Mouse (Mus musculus): ENCODE results near the gene Tstd2. TPM values are rescaled to one million over a fixed set of nuclear protein-coding genes. Genes with fewer than 3 reads are reported as not detected.
A peak's percentile ranks its signal among the peaks of the same experiment; 100 is the strongest.

Gene Tstd2
- polyA plus RNA-seq, 1 experiment from 2014 or later = 8.3 TPM

GRCm38 (mm10) chr4:46129311-46130004, 9.0 kb downstream of the Tstd2 start:
- DNase-seq (no peak), ATAC-seq (no peak)
- TF ChIP-seq CTCF (IDR thresholded peaks at IDR 0.05; ENCODE audit: low read depth) (no peak), EP300 (IDR thresholded peaks at IDR 0.05; ENCODE audit: low read depth) (no peak)
- Histone ChIP-seq H3K36me3 (replicated peaks; ENCODE audit: insufficient read depth, low read length) (peaks cover 56% of the 10 kb centered on the region), H3K27me3 (ENCODE audit: insufficient read depth, low read length) (no peaks in the 10 kb centered on the region), H3K4me1 (ENCODE audit: insufficient read depth) (no peaks in the 10 kb centered on the region), H3K4me3 (ENCODE audit: low read depth, low read length) (no peak overlapping the region), H3K4me2 (ENCODE audit: low read depth, low read length) (no peak overlapping the region), H3K9ac (replicated peaks) (no peak overlapping the region), H3K9me3 (ENCODE audit: low read length) (no peaks in the 10 kb centered on the region), H3K27ac (ENCODE audit: low read depth) (no peak overlapping the region)
- WGBS (ENCODE audit: insufficient replicate concordance) = 76% methylated on average over 8 of the region's 8 CpGs

- Histone ChIP-seq H3K4me1 (ENCODE audit: insufficient read depth) (no peaks in the 10 kb centered on the region), H3K27ac (ENCODE audit: low read depth) (no peak overlapping the region), H3K9ac (replicated peaks) (no peak overlapping the region), H3K36me3 (replicated peaks; ENCODE audit: insufficient read depth, low read length) (peaks cover 65% of the 10 kb centered on the region), H3K9me3 (ENCODE audit: low read length) (no peaks in the 10 kb centered on the region), H3K4me3 (ENCODE audit: low read depth, low read length) (no peak overlapping the region), H3K4me2 (ENCODE audit: low read depth, low read length) (no peak overlapping the region), H3K27me3 (ENCODE audit: insufficient read depth, low read length) (no peaks in the 10 kb centered on the region)
- WGBS (ENCODE audit: insufficient replicate concordance) = 41% methylated on average over 2 of the region's 2 CpGs
- DNase-seq (peak; percentile 80), ATAC-seq (peak; percentile 35; the same call in 1 of the 2 replicates)
- no peak for TF ChIP-seq EP300 (IDR thresholded peaks at IDR 0.05; ENCODE audit: low read depth)
- TF ChIP-seq CTCF (IDR thresholded peaks at IDR 0.05; ENCODE audit: low read depth) = peak; percentile 93
These were observed 12.0 kb downstream of the Tstd2 start for GRCm38 (mm10) chr4:46126541-46126940.

- TF ChIP-seq EP300 (IDR thresholded peaks at IDR 0.05; ENCODE audit: low read depth) (no peak), CTCF (IDR thresholded peaks at IDR 0.05; ENCODE audit: low read depth) (no peak)
- DNase-seq = no peak
- Histone ChIP-seq H3K27ac (ENCODE audit: low read depth) (no peak overlapping the region), H3K36me3 (replicated peaks; ENCODE audit: insufficient read depth, low read length) (peaks cover 81% of the 10 kb centered on the region), H3K4me1 (ENCODE audit: insufficient read depth) (no peaks in the 10 kb centered on the region), H3K9me3 (ENCODE audit: low read length) (no peaks in the 10 kb centered on the region), H3K4me3 (ENCODE audit: low read depth, low read length) (no peak overlapping the region), H3K9ac (replicated peaks) (no peak overlapping the region), H3K27me3 (ENCODE audit: insufficient read depth, low read length) (no peaks in the 10 kb centered on the region), H3K4me2 (ENCODE audit: low read depth, low read length) (no peak overlapping the region)
- WGBS (ENCODE audit: insufficient replicate concordance) = 91% methylated on average over 6 of the region's 6 CpGs
- ATAC-seq = no peak
These were observed 15.1 kb downstream of the Tstd2 start for GRCm38 (mm10) chr4:46123358-46123757.

GRCm38 (mm10) chr4:46120767-46121166, 17.7 kb downstream of the Tstd2 start:
- H3K9ac ChIP-seq (replicated peaks) = no peak overlapping the region
- peaks cover 91% of the 10 kb centered on the region for H3K36me3 ChIP-seq (replicated peaks; ENCODE audit: insufficient read depth, low read length)
- no peaks in the 10 kb centered on the region for H3K4me1 ChIP-seq (ENCODE audit: insufficient read depth)
- H3K4me3 ChIP-seq (ENCODE audit: low read depth, low read length) = no peak overlapping the region
- 72% methylated on average over 3 of the region's 3 CpGs for WGBS (ENCODE audit: insufficient replicate concordance)
- no peak for ATAC-seq
- DNase-seq = no peak
- no peak overlapping the region for H3K4me2 ChIP-seq (ENCODE audit: low read depth, low read length)
- TF ChIP-seq CTCF (IDR thresholded peaks at IDR 0.05; ENCODE audit: low read depth) (no peak), EP300 (IDR thresholded peaks at IDR 0.05; ENCODE audit: low read depth) (no peak)
- H3K27ac ChIP-seq (ENCODE audit: low read depth) = no peak overlapping the region
- no peaks in the 10 kb centered on the region for H3K9me3 ChIP-seq (ENCODE audit: low read length)
- no peaks in the 10 kb centered on the region for H3K27me3 ChIP-seq (ENCODE audit: insufficient read depth, low read length)

GRCm38 (mm10) chr4:46119514-46120094, 18.9 kb downstream of the Tstd2 start:
- TF ChIP-seq EP300 (IDR thresholded peaks at IDR 0.05; ENCODE audit: low read depth) (no peak), CTCF (IDR thresholded peaks at IDR 0.05; ENCODE audit: low read depth) (no peak)

GRCm38 (mm10) chr4:46117536-46117935, 21.0 kb downstream of the Tstd2 start:
- H3K9me3 ChIP-seq (ENCODE audit: low read length) = no peaks in the 10 kb centered on the region
- TF ChIP-seq CTCF (IDR thresholded peaks at IDR 0.05; ENCODE audit: low read depth) = no peak
- no peak for TF ChIP-seq EP300 (IDR thresholded peaks at IDR 0.05; ENCODE audit: low read depth)
- peaks cover 93% of the 10 kb centered on the region for H3K36me3 ChIP-seq (replicated peaks; ENCODE audit: insufficient read depth, low read length)
- DNase-seq (no peak), ATAC-seq (no peak)
- no peaks in the 10 kb centered on the region for H3K4me1 ChIP-seq (ENCODE audit: insufficient read depth)
- no peak overlapping the region for H3K4me2 ChIP-seq (ENCODE audit: low read depth, low read length)
- WGBS (ENCODE audit: insufficient replicate concordance) = 93% methylated on average over 4 of the region's 4 CpGs
- no peak overlapping the region for H3K9ac ChIP-seq (replicated peaks)
- no peak overlapping the region for H3K27ac ChIP-seq (ENCODE audit: low read depth)
- H3K4me3 ChIP-seq (ENCODE audit: low read depth, low read length) = no peak overlapping the region
- H3K27me3 ChIP-seq (ENCODE audit: insufficient read depth, low read length) = no peaks in the 10 kb centered on the region

More at GRCm38 (mm10) chr4:46119514-46120094, 18.9 kb downstream of the Tstd2 start:
- no peaks in the 10 kb centered on the region for H3K9me3 ChIP-seq (ENCODE audit: low read length)
- H3K36me3 ChIP-seq (replicated peaks; ENCODE audit: insufficient read depth, low read length) = peaks cover 90% of the 10 kb centered on the region
- H3K4me1 ChIP-seq (ENCODE audit: insufficient read depth) = no peaks in the 10 kb centered on the region
- no peak overlapping the region for H3K4me2 ChIP-seq (ENCODE audit: low read depth, low read length)
- H3K27ac ChIP-seq (ENCODE audit: low read depth) = no peak overlapping the region
- H3K9ac ChIP-seq (replicated peaks) = no peak overlapping the region
- WGBS (ENCODE audit: insufficient replicate concordance) = 91% methylated on average over 14 of the region's 14 CpGs
- DNase-seq (no peak), ATAC-seq (no peak)
- no peak overlapping the region for H3K4me3 ChIP-seq (ENCODE audit: low read depth, low read length)
- H3K27me3 ChIP-seq (ENCODE audit: insufficient read depth, low read length) = no peaks in the 10 kb centered on the region

All from liver, postnatal 0 days (tissue).